In the genomic region with DNA sequence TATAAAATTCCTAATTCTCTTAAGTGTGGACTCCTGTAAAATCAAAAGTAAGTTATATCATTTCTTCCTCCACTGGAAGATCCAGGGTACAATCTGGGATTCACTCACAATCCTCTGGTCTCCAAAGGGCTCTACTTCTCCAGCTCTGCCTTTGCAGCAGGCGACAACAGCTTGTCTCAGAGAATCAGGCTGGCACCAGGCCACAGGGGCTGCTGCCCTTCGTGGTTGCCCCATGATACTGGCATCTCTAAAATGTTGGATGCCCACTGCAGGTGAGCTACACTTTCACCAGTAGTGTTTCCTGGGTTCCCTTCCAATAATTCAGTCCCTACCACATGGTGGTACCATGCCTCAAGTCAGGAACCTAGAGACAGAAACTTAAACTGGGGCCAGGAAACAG, we compare ENCODE assay signal across 26 mouse cellular contexts.
DNase-seq lines count a peak whose midpoint lies in the region; ATAC-seq lines count a peak whose summit lies in the region.
"Had no signal": no experiment of that assay in that cellular context is flagged by ENCODE, and none has a peak within 500 bp of the region (broad histone marks: within the 10 kb centered on the region; RNA-seq: fewer than 3 reads in every experiment).

No protein-coding gene starts in this region.

- no peaks in the 10 kb centered on the region for H3K9me3 ChIP-seq in neural tube, embryonic 15.5 days (replicated peaks)
- H3K9me3 ChIP-seq: embryonic facial prominence, embryonic 12.5 days; embryonic facial prominence, embryonic 15.5 days; G1E; heart, embryonic 12.5 days; heart, embryonic 15.5 days; hindbrain, embryonic 10.5 days; hindbrain, embryonic 13.5 days had no signal

- 61% methylated on average over 2 of the region's 2 CpGs for WGBS in neural tube, embryonic 15.5 days

- H3K27me3 ChIP-seq in neural tube, embryonic 15.5 days (replicated peaks) = no peaks in the 10 kb centered on the region
- H3K27me3 ChIP-seq: CH12.LX; embryonic facial prominence, embryonic 12.5 days; embryonic facial prominence, embryonic 15.5 days; heart, embryonic 12.5 days; heart, embryonic 15.5 days; hindbrain, embryonic 13.5 days; Patski had no signal

- no peak overlapping the region for H3K27ac ChIP-seq in neural tube, embryonic 15.5 days (replicated peaks)
- H3K27ac ChIP-seq: embryonic facial prominence, embryonic 12.5 days; heart, embryonic 15.5 days had no signal

- peaks cover 18% of the 10 kb centered on the region for H3K4me1 ChIP-seq in neural tube, embryonic 15.5 days

- no peak for ATAC-seq in neural tube, embryonic 15.5 days (ENCODE audit: low FRiP score)
- ATAC-seq: forebrain, embryonic 14.5 days; hindbrain, embryonic 16.5 days; Patski had no signal

- H3K4me2 ChIP-seq in neural tube, embryonic 15.5 days = no peak overlapping the region
- H3K4me2 ChIP-seq: embryonic facial prominence, embryonic 12.5 days; embryonic facial prominence, embryonic 15.5 days; heart, embryonic 12.5 days; heart, embryonic 15.5 days; hindbrain, embryonic 13.5 days had no signal

- intact Hi-C loops in left cerebral cortex, postnatal 4 days (cut with DNase I) = no loop called here
- intact Hi-C loops in gastrocnemius, postnatal 14 days (cut with DNase I; ENCODE audit: low total_unique reads) = no loop called here

- no peak overlapping the region for H3K9ac ChIP-seq in neural tube, embryonic 15.5 days (replicated peaks)
- H3K9ac ChIP-seq: embryonic facial prominence, embryonic 12.5 days; embryonic facial prominence, embryonic 15.5 days; heart, embryonic 12.5 days; heart, embryonic 15.5 days; hindbrain, embryonic 13.5 days had no signal

- DNase-seq in cerebellum, postnatal 14 days = peak; percentile 43 to 64
- DNase-seq in cerebellum, adult 18-20 months = no peak
- DNase-seq in left cerebral cortex, postnatal 4 days = peak; percentile 58
- DNase-seq in left cerebral cortex, adult 9 months (ENCODE audit: low spot score in 2 of 2) = no peak
- peak; percentile 10 for DNase-seq in neural tube, embryonic 10.5 days (ENCODE audit: extremely low spot score, low spot score)
- no peak for DNase-seq in gastrocnemius, postnatal 14 days
- DNase-seq: adrenal gland, postnatal 10 days; adrenal gland, postnatal 36 days; B cell, adult 2 months; cerebellum, adult 2 months; gastrocnemius, postnatal 25 days; heart, adult 18-20 months; heart, postnatal 10 days; heart, postnatal 36 days had no signal

- no peak overlapping the region for H3K4me3 ChIP-seq in neural tube, embryonic 15.5 days (replicated peaks)
- H3K4me3 ChIP-seq: embryonic facial prominence, embryonic 12.5 days; embryonic facial prominence, embryonic 15.5 days; heart, embryonic 12.5 days; heart, embryonic 15.5 days; hindbrain, embryonic 10.5 days; hindbrain, embryonic 13.5 days had no signal

- no peaks in the 10 kb centered on the region for H3K36me3 ChIP-seq in neural tube, embryonic 15.5 days
- H3K36me3 ChIP-seq: embryonic facial prominence, embryonic 12.5 days; embryonic facial prominence, embryonic 15.5 days; heart, embryonic 15.5 days; hindbrain, embryonic 10.5 days; hindbrain, embryonic 13.5 days had no signal

Comparison
In these comparisons a context has a peak if more than half of its experiments do, and no peak if none do; other contexts are left out.
1. DNase-seq: peak in cerebellum, postnatal 14 days (2 of 2), left cerebral cortex, postnatal 4 days (single experiment) and neural tube, embryonic 10.5 days (single experiment); none in cerebellum, adult 18-20 months (0 of 2), left cerebral cortex, adult 9 months (0 of 2) and gastrocnemius, postnatal 14 days (single experiment).